Mouse (Mus musculus): Measurements from ENCODE around the gene Irf8. TPM values are rescaled to one million over a fixed set of nuclear protein-coding genes. Genes with fewer than 3 reads are reported as not detected.
"Not testable (repeated sequence)": the region's sequence is repeated elsewhere in the genome, so short reads cannot be mapped to it uniquely, and the experiment has no call there.

Gene Irf8
- polyA plus RNA-seq, 1 experiment from 2014 or later = 5.6 TPM

- Histone ChIP-seq H3K9me3 (replicated peaks) (peaks cover 13% of the 10 kb centered on the region; the same call in 1 of the 2 replicates), H3K27me3 (replicated peaks) (0 out of 2 replicates have a peak, but pooled peaks cover under 1% of the 10 kb centered on the region), H3K9ac (no peak overlapping the region), H3K4me1 (replicated peaks) (peaks cover 10% of the 10 kb centered on the region), H3K27ac (ENCODE audit: poor library complexity, severe bottlenecking) (no peak overlapping the region), H3K4me2 (no peak overlapping the region), H3K36me3 (no peaks in the 10 kb centered on the region), H3K4me3 (no peak overlapping the region)
- WGBS = 61% methylated on average over 6 of the region's 6 CpGs
- no peak for ATAC-seq (ENCODE audit: insufficient number of reproducible peaks, low FRiP score)
Measured at GRCm38 (mm10) chr8:120723025-120723424, 13.1 kb upstream of the Irf8 start.

GRCm38 (mm10) chr8:120724096-120724495 is 12.1 kb upstream of the Irf8 start:
- not testable (repeated sequence) for H3K4me1 ChIP-seq (replicated peaks); H3K4me3 ChIP-seq; H3K27me3 ChIP-seq (replicated peaks); H3K27ac ChIP-seq (ENCODE audit: poor library complexity, severe bottlenecking); H3K36me3 ChIP-seq; ATAC-seq (ENCODE audit: insufficient number of reproducible peaks, low FRiP score); H3K4me2 ChIP-seq; H3K9ac ChIP-seq
- peaks cover 13% of the 10 kb centered on the region; the same call in 1 of the 2 replicates for H3K9me3 ChIP-seq (replicated peaks)
- 85% methylated on average over 4 of the region's 4 CpGs for WGBS

- Histone ChIP-seq H3K9ac (no peak overlapping the region), H3K36me3 (no peaks in the 10 kb centered on the region), H3K4me3 (no peak overlapping the region), H3K27ac (ENCODE audit: poor library complexity, severe bottlenecking) (no peak overlapping the region), H3K9me3 (replicated peaks) (peaks cover 13% of the 10 kb centered on the region; the same call in 1 of the 2 replicates), H3K4me2 (no peak overlapping the region), H3K27me3 (replicated peaks) (peaks cover 8% of the 10 kb centered on the region; the same call in 1 of the 2 replicates), H3K4me1 (replicated peaks) (0 out of 2 replicates have a peak, but pooled peaks cover 2% of the 10 kb centered on the region)
- 74% methylated on average over 17 of the region's 17 CpGs for WGBS
- ATAC-seq (ENCODE audit: insufficient number of reproducible peaks, low FRiP score) = 0 out of 2 replicates have a peak, but pooled peaks have one; percentile 34
Measured at GRCm38 (mm10) chr8:120724816-120725575, 11.2 kb upstream of the Irf8 start.

- H3K27ac ChIP-seq (ENCODE audit: poor library complexity, severe bottlenecking) = no peak overlapping the region
- H3K4me3 ChIP-seq = no peak overlapping the region
- no peak for ATAC-seq (ENCODE audit: insufficient number of reproducible peaks, low FRiP score)
- no peak overlapping the region for H3K4me2 ChIP-seq
- H3K36me3 ChIP-seq = no peaks in the 10 kb centered on the region
- H3K9ac ChIP-seq = no peak overlapping the region
- H3K4me1 ChIP-seq (replicated peaks) = 0 out of 2 replicates have a peak, but pooled peaks cover 2% of the 10 kb centered on the region
- 72% methylated on average over 5 of the region's 5 CpGs for WGBS
- H3K27me3 ChIP-seq (replicated peaks) = peaks cover 12% of the 10 kb centered on the region; the same call in 1 of the 2 replicates
- H3K9me3 ChIP-seq (replicated peaks) = peaks cover 13% of the 10 kb centered on the region; the same call in 1 of the 2 replicates
Measured at GRCm38 (mm10) chr8:120725576-120725950, 10.6 kb upstream of the Irf8 start.

GRCm38 (mm10) chr8:120726051-120726450 is 10.1 kb upstream of the Irf8 start:
- Histone ChIP-seq H3K4me1 (replicated peaks) (0 out of 2 replicates have a peak, but pooled peaks cover 2% of the 10 kb centered on the region), H3K9me3 (replicated peaks) (peaks cover 12% of the 10 kb centered on the region; the same call in 1 of the 2 replicates), H3K36me3 (no peaks in the 10 kb centered on the region), H3K4me3 (no peak overlapping the region), H3K9ac (no peak overlapping the region), H3K4me2 (no peak overlapping the region), H3K27me3 (replicated peaks) (peaks cover 14% of the 10 kb centered on the region; the same call in 1 of the 2 replicates), H3K27ac (ENCODE audit: poor library complexity, severe bottlenecking) (no peak overlapping the region)
- no peak for ATAC-seq (ENCODE audit: insufficient number of reproducible peaks, low FRiP score)
- 64% methylated on average over 5 of the region's 5 CpGs for WGBS

- H3K36me3 ChIP-seq = no peaks in the 10 kb centered on the region
- H3K4me3 ChIP-seq = no peak overlapping the region
- H3K4me2 ChIP-seq = no peak overlapping the region
- H3K4me1 ChIP-seq (replicated peaks) = 0 out of 2 replicates have a peak, but pooled peaks cover 5% of the 10 kb centered on the region
- no peak for ATAC-seq (ENCODE audit: insufficient number of reproducible peaks, low FRiP score)
- no peak overlapping the region for H3K27ac ChIP-seq (ENCODE audit: poor library complexity, severe bottlenecking)
- WGBS = 56% methylated on average over 9 of the region's 9 CpGs
- no peak overlapping the region for H3K9ac ChIP-seq
- H3K9me3 ChIP-seq (replicated peaks) = 0 out of 2 replicates have a peak, but pooled peaks cover under 1% of the 10 kb centered on the region
- H3K27me3 ChIP-seq (replicated peaks) = peaks cover 35% of the 10 kb centered on the region
Measured at GRCm38 (mm10) chr8:120728488-120729160, 7.5 kb upstream of the Irf8 start.

- Histone ChIP-seq H3K4me2 (no peak overlapping the region), H3K9ac (no peak overlapping the region), H3K27me3 (replicated peaks) (peaks cover 56% of the 10 kb centered on the region), H3K4me1 (replicated peaks) (peaks cover 11% of the 10 kb centered on the region), H3K36me3 (no peaks in the 10 kb centered on the region), H3K4me3 (no peak overlapping the region), H3K9me3 (replicated peaks) (no peaks in the 10 kb centered on the region), H3K27ac (ENCODE audit: poor library complexity, severe bottlenecking) (no peak overlapping the region)
- no peak for ATAC-seq (ENCODE audit: insufficient number of reproducible peaks, low FRiP score)
- WGBS = 42% methylated on average over 14 of the region's 14 CpGs
Measured at GRCm38 (mm10) chr8:120731582-120731981, 4.6 kb upstream of the Irf8 start.

GRCm38 (mm10) chr8:120732068-120732467 is 4.1 kb upstream of the Irf8 start:
- 50% methylated on average over 6 of the region's 6 CpGs for WGBS

GRCm38 (mm10) chr8:120736486-120736885 is 328 bp downstream of the Irf8 start:
- H3K27me3 ChIP-seq (replicated peaks) = peaks cover 78% of the 10 kb centered on the region
- H3K4me3 ChIP-seq = peak overlapping the region; percentile 52
- 2% methylated on average over 11 of the region's 11 CpGs for WGBS
- no peaks in the 10 kb centered on the region for H3K9me3 ChIP-seq (replicated peaks)
- H3K9ac ChIP-seq = peak overlapping the region; percentile 63
- peaks cover 18% of the 10 kb centered on the region for H3K4me1 ChIP-seq (replicated peaks)
- ATAC-seq (ENCODE audit: insufficient number of reproducible peaks, low FRiP score) = no peak
- no peaks in the 10 kb centered on the region for H3K36me3 ChIP-seq
- H3K4me2 ChIP-seq = peak overlapping the region; percentile 92
- H3K27ac ChIP-seq (ENCODE audit: poor library complexity, severe bottlenecking) = no peak overlapping the region

More at GRCm38 (mm10) chr8:120732068-120732467, 4.1 kb upstream of the Irf8 start:
- H3K36me3 ChIP-seq = no peaks in the 10 kb centered on the region
- no peak overlapping the region for H3K27ac ChIP-seq (ENCODE audit: poor library complexity, severe bottlenecking)
- H3K9me3 ChIP-seq (replicated peaks) = no peaks in the 10 kb centered on the region
- no peak for ATAC-seq (ENCODE audit: insufficient number of reproducible peaks, low FRiP score)
- peaks cover 61% of the 10 kb centered on the region for H3K27me3 ChIP-seq (replicated peaks)
- no peak overlapping the region for H3K4me2 ChIP-seq
- no peak overlapping the region for H3K4me3 ChIP-seq
- no peak overlapping the region for H3K9ac ChIP-seq
- peaks cover 12% of the 10 kb centered on the region for H3K4me1 ChIP-seq (replicated peaks)

- no peak overlapping the region for H3K9ac ChIP-seq
- H3K4me1 ChIP-seq (replicated peaks) = peaks cover 18% of the 10 kb centered on the region
- H3K36me3 ChIP-seq = no peaks in the 10 kb centered on the region
- H3K27ac ChIP-seq (ENCODE audit: poor library complexity, severe bottlenecking) = no peak overlapping the region
- peak overlapping the region; percentile 92 for H3K4me2 ChIP-seq
- H3K9me3 ChIP-seq (replicated peaks) = no peaks in the 10 kb centered on the region
- WGBS = 64% methylated on average over 7 of the region's 7 CpGs
- peak overlapping the region; percentile 52 for H3K4me3 ChIP-seq
- peaks cover 72% of the 10 kb centered on the region for H3K27me3 ChIP-seq (replicated peaks)
- ATAC-seq (ENCODE audit: insufficient number of reproducible peaks, low FRiP score) = no peak
Measured at GRCm38 (mm10) chr8:120737166-120737565, 1.0 kb downstream of the Irf8 start.

GRCm38 (mm10) chr8:120738771-120739170 is 2.6 kb downstream of the Irf8 start:
- Histone ChIP-seq H3K9me3 (replicated peaks) (no peaks in the 10 kb centered on the region), H3K4me2 (no peak overlapping the region), H3K27ac (ENCODE audit: poor library complexity, severe bottlenecking) (no peak overlapping the region), H3K9ac (no peak overlapping the region), H3K27me3 (replicated peaks) (peaks cover 59% of the 10 kb centered on the region), H3K36me3 (no peaks in the 10 kb centered on the region), H3K4me3 (no peak overlapping the region), H3K4me1 (replicated peaks) (peaks cover 16% of the 10 kb centered on the region)
- WGBS = 79% methylated on average over 4 of the region's 4 CpGs
- ATAC-seq (ENCODE audit: insufficient number of reproducible peaks, low FRiP score) = no peak
